Mouse (Mus musculus) stomach, embryonic 16.5 days (tissue): ENCODE measurements around the gene Smim20. TPM values are rescaled to one million over a fixed set of nuclear protein-coding genes. Genes with fewer than 3 reads are reported as not detected.

Experiments used
- ATAC-seq: fragments of 200-750 bp; cut with Nextera tagmentation; 2 replicates; pipeline ENCODE4 v1.8.0; 2017; ENCODE audit warnings: moderate number of reproducible peaks, moderate TSS enrichment; ENCODE audit not compliant: insufficient read depth, low FRiP score
- H3K27ac ChIP-seq: fragments of 300-500 bp; sonication (generic); 2 replicates; pipeline ENCODE4 v1.5.1; 2014; ENCODE audit warnings: low read length
- H3K27me3 ChIP-seq: fragments of 300-500 bp; sonication (generic); 2 replicates; pipeline ENCODE4 v1.6.1; 2014; ENCODE audit warnings: low read length, control low read depth, mixed read lengths; ENCODE audit not compliant: control insufficient read depth, insufficient read depth
- H3K36me3 ChIP-seq: fragments of 300-500 bp; sonication (generic); 2 replicates; pipeline ENCODE4 v1.6.1; 2014; ENCODE audit warnings: low read length; ENCODE audit not compliant: control insufficient read depth, insufficient read depth
- H3K4me1 ChIP-seq: fragments of 300-500 bp; sonication (generic); 2 replicates; pipeline ENCODE4 v1.6.1; 2014; ENCODE audit warnings: low read length, control low read depth, mixed read lengths; ENCODE audit not compliant: control insufficient read depth, insufficient read depth
- H3K4me2 ChIP-seq: fragments of 300-500 bp; sonication (generic); 2 replicates; pipeline ENCODE4 v1.6.1; 2014; ENCODE audit warnings: low read depth, low read length, mixed read lengths
- H3K4me3 ChIP-seq: fragments of 300-500 bp; sonication (generic); replicated peaks from 2 replicates; pipeline ENCODE4 v1.5.1; 2014; ENCODE audit warnings: mild to moderate bottlenecking, low read length
- H3K9ac ChIP-seq: fragments of 300-500 bp; sonication (generic); 2 replicates; pipeline ENCODE4 v1.6.1; 2014; ENCODE audit warnings: low read length
- H3K9me3 ChIP-seq: fragments of 300-500 bp; sonication (generic); replicated peaks from 2 replicates; pipeline ENCODE4 v1.6.1; 2016; ENCODE audit warnings: low read length, control low read depth; ENCODE audit not compliant: control insufficient read depth
- WGBS: fragments of 180-500 bp; shearing (Covaris S2); extraction: QIAGEN DNeasy Blood & Tissue Kit; methylation state at CpG from one replicate; pipeline ENCODE4 v1.1.7; 2014; 5-methylcytosine and 5-hydroxymethylcytosine counted together
- polyA plus RNA-seq: library from polyadenylated mRNA; unstranded; fragments of >200 nt; fragmentation: Nextera tagmentation; extraction: Ambion mirVana; gene quantifications from 2 replicates; pipeline ENCODE4 v1.2.1, GENCODE M21; 2015

Gene Smim20
- polyA plus RNA-seq, 1 experiment from 2014 or later, result 73.4 TPM

- 53% methylated on average over 5 of the region's 5 CpGs for WGBS
- no peak overlapping the region for H3K4me2 ChIP-seq
- no peak overlapping the region for H3K27ac ChIP-seq
- no peak overlapping the region for H3K4me3 ChIP-seq
- no peaks in the 10 kb centered on the region for H3K9me3 ChIP-seq
- no peak overlapping the region for H3K9ac ChIP-seq
- no peak for ATAC-seq
- peaks cover 3% of the 10 kb centered on the region; the same call in 1 of the 2 replicates for H3K27me3 ChIP-seq
- 0 out of 2 replicates have a peak, but pooled peaks cover 3% of the 10 kb centered on the region for H3K4me1 ChIP-seq
- H3K36me3 ChIP-seq, result no peaks in the 10 kb centered on the region
These were observed 7.0 kb upstream of the Smim20 start for GRCm38 (mm10) chr5:53259894-53260293.

- Histone ChIP-seq H3K4me3 (no peak overlapping the region), H3K9me3 (no peaks in the 10 kb centered on the region), H3K27ac (no peak overlapping the region), H3K9ac (no peak overlapping the region), H3K27me3 (peaks cover 3% of the 10 kb centered on the region; the same call in 1 of the 2 replicates), H3K4me1 (peaks cover 8% of the 10 kb centered on the region; the same call in 1 of the 2 replicates), H3K36me3 (no peaks in the 10 kb centered on the region), H3K4me2 (no peak overlapping the region)
- WGBS, result 67% methylated on average over 10 of the region's 10 CpGs
- ATAC-seq, result no peak
These were observed 4.9 kb upstream of the Smim20 start for GRCm38 (mm10) chr5:53261999-53262398.

GRCm38 (mm10) chr5:53264061-53264460, 2.8 kb upstream of the Smim20 start:
- WGBS, result 67% methylated on average over 5 of the region's 5 CpGs
- Histone ChIP-seq H3K9ac (no peak overlapping the region), H3K9me3 (no peaks in the 10 kb centered on the region), H3K27me3 (no peaks in the 10 kb centered on the region), H3K4me1 (peaks cover 18% of the 10 kb centered on the region), H3K27ac (no peak overlapping the region), H3K4me2 (no peak overlapping the region), H3K4me3 (no peak overlapping the region), H3K36me3 (no peaks in the 10 kb centered on the region)
- no peak for ATAC-seq

GRCm38 (mm10) chr5:53265740-53266139, 1.1 kb upstream of the Smim20 start:
- no peak for ATAC-seq
- no peaks in the 10 kb centered on the region for H3K27me3 ChIP-seq
- H3K27ac ChIP-seq, result no peak overlapping the region
- no peaks in the 10 kb centered on the region for H3K9me3 ChIP-seq
- no peak overlapping the region for H3K4me3 ChIP-seq
- WGBS, result 62% methylated on average over 12 of the region's 12 CpGs
- no peak overlapping the region for H3K4me2 ChIP-seq
- H3K4me1 ChIP-seq, result peaks cover 18% of the 10 kb centered on the region
- H3K36me3 ChIP-seq, result no peaks in the 10 kb centered on the region
- no peak overlapping the region for H3K9ac ChIP-seq

GRCm38 (mm10) chr5:53266181-53266580, 702 bp upstream of the Smim20 start:
- ATAC-seq, result no peak
- no peak overlapping the region for H3K4me3 ChIP-seq
- H3K9me3 ChIP-seq, result no peaks in the 10 kb centered on the region
- H3K36me3 ChIP-seq, result no peaks in the 10 kb centered on the region
- WGBS, result 74% methylated on average over 4 of the region's 4 CpGs
- H3K27me3 ChIP-seq, result no peaks in the 10 kb centered on the region
- H3K4me2 ChIP-seq, result no peak overlapping the region
- peaks cover 18% of the 10 kb centered on the region for H3K4me1 ChIP-seq
- H3K27ac ChIP-seq, result peak overlapping the region; percentile 76; the same call in 1 of the 2 replicates
- H3K9ac ChIP-seq, result 0 out of 2 replicates have a peak overlapping the region, but pooled peaks have one; percentile 50

- Histone ChIP-seq H3K36me3 (no peaks in the 10 kb centered on the region), H3K9ac (peak overlapping the region; percentile 43; the same call in 1 of the 2 replicates), H3K4me3 (no peak overlapping the region), H3K27ac (peak overlapping the region; percentile 35; the same call in 1 of the 2 replicates), H3K27me3 (no peaks in the 10 kb centered on the region), H3K4me1 (peaks cover 18% of the 10 kb centered on the region), H3K4me2 (peak overlapping the region; percentile 69), H3K9me3 (no peaks in the 10 kb centered on the region)
- ATAC-seq, result no peak
- WGBS, result 53% methylated on average over 6 of the region's 6 CpGs
These were observed 1.3 kb downstream of the Smim20 start for GRCm38 (mm10) chr5:53268095-53268692.

- Histone ChIP-seq H3K4me3 (no peak overlapping the region), H3K9ac (no peak overlapping the region), H3K27me3 (no peaks in the 10 kb centered on the region), H3K4me2 (no peak overlapping the region), H3K27ac (no peak overlapping the region), H3K4me1 (peaks cover 18% of the 10 kb centered on the region), H3K9me3 (no peaks in the 10 kb centered on the region), H3K36me3 (no peaks in the 10 kb centered on the region)
- ATAC-seq, result no peak
- 92% methylated on average over 5 of the region's 5 CpGs for whole genome bisulfite sequencing
These were observed 2.9 kb downstream of the Smim20 start for GRCm38 (mm10) chr5:53269799-53270198.

- no peaks in the 10 kb centered on the region for H3K27me3 ChIP-seq
- H3K4me3 ChIP-seq, result no peak overlapping the region
- H3K36me3 ChIP-seq, result no peaks in the 10 kb centered on the region
- ATAC-seq, result no peak
- H3K27ac ChIP-seq, result no peak overlapping the region
- H3K9me3 ChIP-seq, result no peaks in the 10 kb centered on the region
- H3K9ac ChIP-seq, result no peak overlapping the region
- H3K4me1 ChIP-seq, result peaks cover 22% of the 10 kb centered on the region
- 80% methylated on average over 13 of the region's 13 CpGs for WGBS
- H3K4me2 ChIP-seq, result no peak overlapping the region
These were observed 4.2 kb downstream of the Smim20 start for GRCm38 (mm10) chr5:53270947-53271711.

GRCm38 (mm10) chr5:53272626-53273025, 5.7 kb downstream of the Smim20 start:
- Histone ChIP-seq H3K4me1 (peaks cover 14% of the 10 kb centered on the region), H3K27ac (no peak overlapping the region), H3K4me3 (no peak overlapping the region), H3K4me2 (no peak overlapping the region), H3K36me3 (peaks cover 3% of the 10 kb centered on the region; the same call in 1 of the 2 replicates), H3K27me3 (no peaks in the 10 kb centered on the region), H3K9ac (no peak overlapping the region), H3K9me3 (no peaks in the 10 kb centered on the region)
- ATAC-seq, result no peak
- 87% methylated on average over 4 of the region's 4 CpGs for WGBS
